Mouse (Mus musculus) cortical plate, adult 2 months (tissue): ENCODE results near the gene Cdc123.

ENCODE experiments used
- CTCF ChIP-seq: fragments of 200-500 bp; IDR thresholded peaks from 2 replicates; pipeline ENCODE4 v1.5.1; 2011; ENCODE audit warnings: mild to moderate bottlenecking, control low read depth, low read length; ENCODE audit not compliant: insufficient read depth; ENCODE audit errors: extremely low read depth
- POLR2A ChIP-seq: fragments of 200-500 bp; IDR thresholded peaks from 2 replicates; pipeline ENCODE4 v1.6.1; 2011; ENCODE audit warnings: mild to moderate bottlenecking, low read length, control low read depth; ENCODE audit not compliant: insufficient read depth; ENCODE audit errors: extremely low read depth

DNA sequence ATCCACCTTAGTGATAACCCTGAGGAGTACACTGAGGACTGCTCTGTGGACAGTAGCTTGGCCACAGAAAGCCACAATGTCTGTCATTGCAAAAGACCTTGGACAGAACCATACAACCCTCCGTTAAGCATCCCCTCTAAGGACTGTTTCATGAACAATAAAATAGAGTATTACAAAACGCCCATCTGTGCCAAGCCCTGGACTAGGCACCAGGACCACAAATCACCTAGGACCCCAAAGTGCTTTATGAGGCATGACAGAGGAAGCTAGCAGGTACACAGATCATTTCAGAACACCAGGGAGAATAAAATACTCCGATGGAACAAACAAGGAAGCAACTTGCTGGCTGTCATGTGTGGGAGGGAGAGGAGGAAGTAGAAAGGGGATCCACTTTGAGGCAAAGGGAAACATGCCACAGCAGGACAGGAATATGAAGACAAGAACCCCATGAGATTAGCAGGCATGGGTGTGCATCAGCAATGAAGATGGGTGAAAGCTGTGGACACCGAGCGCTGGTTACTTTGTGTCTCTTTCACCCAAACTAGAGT lies 33.7 kb downstream of the Cdc123 start:
- TF ChIP-seq CTCF (no peak), POLR2A (no peak)
